Mouse (Mus musculus): ENCODE measurements at regions not wholly inside any gene's neighbourhood (a gene's known extent, or its start where the extent isn't known, plus 50 kb on each side); places are given as distances from the start of the nearest gene placed in this dataset.

DNA sequence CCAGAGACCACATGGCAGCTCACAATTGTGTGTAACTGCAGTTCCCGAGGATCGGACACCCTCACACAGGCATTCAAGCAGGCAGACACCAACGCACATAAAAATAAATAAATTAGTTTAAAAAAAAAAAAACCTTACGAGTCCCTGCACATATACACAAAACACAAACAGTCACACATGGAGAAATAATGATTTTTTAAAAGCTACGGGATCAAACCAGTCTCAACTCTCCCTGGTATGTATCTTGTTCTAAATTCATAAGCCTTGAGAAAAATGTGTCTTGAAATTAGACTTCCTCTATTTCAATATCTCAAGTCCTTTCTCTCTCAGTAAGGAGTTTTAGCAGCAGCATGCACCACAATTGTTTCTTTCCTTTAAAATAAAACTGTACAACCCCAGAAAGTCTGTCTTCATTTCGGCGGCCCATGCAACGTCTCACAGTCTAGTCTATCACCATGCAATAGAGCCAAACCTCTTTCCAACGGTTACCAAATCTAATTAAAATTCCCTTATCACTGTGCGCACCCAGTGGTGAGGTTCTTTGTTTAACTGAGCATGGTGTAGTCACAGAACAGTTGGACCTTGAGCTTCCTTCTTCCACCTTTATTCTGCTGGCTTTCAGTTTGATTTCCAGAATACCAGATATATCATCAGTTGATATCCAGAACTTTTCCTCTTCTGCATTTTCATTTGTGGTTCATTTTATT lies 86.8 kb upstream of the Gm47985 start:
- H3K4me3 ChIP-seq (ENCODE audit: low read depth, low read length), result peak overlapping the region; percentile 31
- peak overlapping the region; percentile 91 for H3K27ac ChIP-seq (ENCODE audit: low read depth)
- H3K27me3 ChIP-seq (ENCODE audit: insufficient read depth, low read length), result no peaks in the 10 kb centered on the region
- H3K9ac ChIP-seq (replicated peaks), result peak overlapping the region; percentile 46; the same call in 1 of the 2 replicates
- H3K4me2 ChIP-seq (ENCODE audit: low read depth, low read length), result peak overlapping the region; percentile 73
- H3K36me3 ChIP-seq (replicated peaks; ENCODE audit: insufficient read depth, low read length), result no peaks in the 10 kb centered on the region
- peaks cover 37% of the 10 kb centered on the region for H3K4me1 ChIP-seq (ENCODE audit: insufficient read depth)
- no peak for DNase-seq
- no peaks in the 10 kb centered on the region for H3K9me3 ChIP-seq (ENCODE audit: low read length)
- peak; percentile 76 for ATAC-seq
- TF ChIP-seq EP300 (IDR thresholded peaks at IDR 0.05; ENCODE audit: low read depth) (no peak; the same call in 1 of the 2 replicates), CTCF (IDR thresholded peaks at IDR 0.05; ENCODE audit: low read depth) (peak; percentile 22; the same call in 1 of the 2 replicates)
- WGBS (ENCODE audit: insufficient replicate concordance), result 39% methylated on average over 10 of the region's 10 CpGs

DNA sequence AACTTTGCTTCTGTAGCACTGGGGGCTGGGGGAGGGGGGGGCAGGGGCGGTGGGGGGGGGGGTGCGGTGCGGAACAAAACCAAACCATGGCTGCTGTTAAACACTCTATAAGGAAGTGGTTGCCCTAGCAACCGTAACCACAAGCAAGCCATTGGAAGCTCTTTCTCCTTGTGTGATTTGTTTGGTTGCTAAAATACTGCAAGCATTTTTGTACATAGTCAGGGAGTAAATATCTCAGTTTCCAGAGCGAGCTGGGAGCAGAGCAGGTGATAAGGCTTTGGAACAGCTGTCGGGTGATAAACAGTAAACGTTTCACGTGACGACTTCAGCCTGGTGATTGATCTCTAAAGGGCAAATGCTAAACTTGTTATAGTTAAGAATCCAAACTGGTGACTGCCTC lies 86.3 kb upstream of the Gm47985 start:
- H3K27ac ChIP-seq (ENCODE audit: low read depth), result peak overlapping the region; percentile 91

DNA sequence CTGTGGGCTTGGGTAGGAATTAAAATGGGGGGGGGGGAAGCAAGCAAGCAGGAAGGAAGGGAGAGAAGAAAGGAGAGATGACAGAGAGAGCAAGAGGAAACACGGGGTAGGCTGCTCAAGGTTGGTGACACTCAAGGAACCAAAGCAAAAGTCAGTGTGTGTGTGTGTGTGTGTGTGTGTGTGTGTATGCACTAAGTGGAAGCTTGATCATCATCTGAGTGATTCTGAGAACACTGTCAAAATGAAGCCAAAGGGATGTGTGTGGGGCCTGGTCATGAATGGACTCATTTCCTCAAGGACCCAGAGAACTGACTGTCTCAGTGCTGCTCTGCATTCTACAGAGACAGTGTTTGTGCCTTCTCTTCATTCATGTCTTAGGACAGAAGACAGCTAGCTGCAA lies 84.8 kb upstream of the Gm47985 start:
- H3K4me2 ChIP-seq (ENCODE audit: low read depth, low read length), result no peak overlapping the region
- no peaks in the 10 kb centered on the region for H3K27me3 ChIP-seq (ENCODE audit: insufficient read depth, low read length)
- H3K4me1 ChIP-seq (ENCODE audit: insufficient read depth), result peaks cover 45% of the 10 kb centered on the region
- no peak for ATAC-seq
- DNase-seq, result no peak
- peak overlapping the region; percentile 64; the same call in 1 of the 2 replicates for H3K27ac ChIP-seq (ENCODE audit: low read depth)
- no peak overlapping the region for H3K9ac ChIP-seq (replicated peaks)
- TF ChIP-seq EP300 (IDR thresholded peaks at IDR 0.05; ENCODE audit: low read depth) (no peak), CTCF (IDR thresholded peaks at IDR 0.05; ENCODE audit: low read depth) (no peak)
- 63% methylated on average over 1 of the region's 1 CpGs for WGBS (ENCODE audit: insufficient replicate concordance)
- no peaks in the 10 kb centered on the region for H3K36me3 ChIP-seq (replicated peaks; ENCODE audit: insufficient read depth, low read length)
- H3K4me3 ChIP-seq (ENCODE audit: low read depth, low read length), result no peak overlapping the region
- no peaks in the 10 kb centered on the region for H3K9me3 ChIP-seq (ENCODE audit: low read length)

More for the DNA sequence above, 86.3 kb upstream of the Gm47985 start:
- H3K9me3 ChIP-seq (ENCODE audit: low read length), result no peaks in the 10 kb centered on the region
- H3K4me3 ChIP-seq (ENCODE audit: low read depth, low read length), result peak overlapping the region; percentile 31
- 4% methylated on average over 9 of the region's 9 CpGs for WGBS (ENCODE audit: insufficient replicate concordance)
- peak; percentile 90 for ATAC-seq
- no peaks in the 10 kb centered on the region for H3K27me3 ChIP-seq (ENCODE audit: insufficient read depth, low read length)
- DNase-seq, result peak; percentile 51
- H3K4me1 ChIP-seq (ENCODE audit: insufficient read depth), result peaks cover 40% of the 10 kb centered on the region
- peak overlapping the region; percentile 73 for H3K4me2 ChIP-seq (ENCODE audit: low read depth, low read length)
- TF ChIP-seq CTCF (IDR thresholded peaks at IDR 0.05; ENCODE audit: low read depth), result no peak
- peak; percentile 100 for TF ChIP-seq EP300 (IDR thresholded peaks at IDR 0.05; ENCODE audit: low read depth)
- peak overlapping the region; percentile 46 for H3K9ac ChIP-seq (replicated peaks)
- H3K36me3 ChIP-seq (replicated peaks; ENCODE audit: insufficient read depth, low read length), result no peaks in the 10 kb centered on the region

DNA sequence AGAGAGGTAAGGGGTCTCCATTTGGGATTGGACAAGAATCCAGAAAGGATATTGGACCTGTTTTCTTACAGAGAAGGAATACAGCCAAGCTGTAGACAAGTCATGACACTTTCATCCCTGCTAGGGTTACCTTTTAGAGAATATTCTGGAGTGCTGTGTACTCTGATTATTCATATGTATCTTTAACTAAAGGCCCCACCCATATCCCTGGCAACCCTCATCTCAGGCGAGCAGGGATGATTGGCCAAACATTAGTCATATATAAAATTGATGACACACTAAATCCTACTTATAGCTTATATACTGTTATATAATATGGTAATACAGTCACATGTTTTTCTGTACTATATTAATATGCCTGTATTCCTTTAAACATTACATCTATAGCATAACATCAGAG lies 83.6 kb upstream of the Gm47985 start:
- WGBS (ENCODE audit: insufficient replicate concordance), result 57% methylated on average over 1 of the region's 1 CpGs
- peak overlapping the region; percentile 64; the same call in 1 of the 2 replicates for H3K27ac ChIP-seq (ENCODE audit: low read depth)
- no peaks in the 10 kb centered on the region for H3K36me3 ChIP-seq (replicated peaks; ENCODE audit: insufficient read depth, low read length)
- no peak for DNase-seq
- H3K4me3 ChIP-seq (ENCODE audit: low read depth, low read length), result no peak overlapping the region
- TF ChIP-seq EP300 (IDR thresholded peaks at IDR 0.05; ENCODE audit: low read depth), result peak; percentile 53
- TF ChIP-seq CTCF (IDR thresholded peaks at IDR 0.05; ENCODE audit: low read depth), result no peak
- H3K9me3 ChIP-seq (ENCODE audit: low read length), result no peaks in the 10 kb centered on the region
- 0 out of 2 replicates have a peak, but pooled peaks have one; percentile 14 for ATAC-seq
- no peak overlapping the region for H3K9ac ChIP-seq (replicated peaks)
- no peak overlapping the region for H3K4me2 ChIP-seq (ENCODE audit: low read depth, low read length)
- H3K4me1 ChIP-seq (ENCODE audit: insufficient read depth), result peaks cover 55% of the 10 kb centered on the region
- H3K27me3 ChIP-seq (ENCODE audit: insufficient read depth, low read length), result no peaks in the 10 kb centered on the region

DNA sequence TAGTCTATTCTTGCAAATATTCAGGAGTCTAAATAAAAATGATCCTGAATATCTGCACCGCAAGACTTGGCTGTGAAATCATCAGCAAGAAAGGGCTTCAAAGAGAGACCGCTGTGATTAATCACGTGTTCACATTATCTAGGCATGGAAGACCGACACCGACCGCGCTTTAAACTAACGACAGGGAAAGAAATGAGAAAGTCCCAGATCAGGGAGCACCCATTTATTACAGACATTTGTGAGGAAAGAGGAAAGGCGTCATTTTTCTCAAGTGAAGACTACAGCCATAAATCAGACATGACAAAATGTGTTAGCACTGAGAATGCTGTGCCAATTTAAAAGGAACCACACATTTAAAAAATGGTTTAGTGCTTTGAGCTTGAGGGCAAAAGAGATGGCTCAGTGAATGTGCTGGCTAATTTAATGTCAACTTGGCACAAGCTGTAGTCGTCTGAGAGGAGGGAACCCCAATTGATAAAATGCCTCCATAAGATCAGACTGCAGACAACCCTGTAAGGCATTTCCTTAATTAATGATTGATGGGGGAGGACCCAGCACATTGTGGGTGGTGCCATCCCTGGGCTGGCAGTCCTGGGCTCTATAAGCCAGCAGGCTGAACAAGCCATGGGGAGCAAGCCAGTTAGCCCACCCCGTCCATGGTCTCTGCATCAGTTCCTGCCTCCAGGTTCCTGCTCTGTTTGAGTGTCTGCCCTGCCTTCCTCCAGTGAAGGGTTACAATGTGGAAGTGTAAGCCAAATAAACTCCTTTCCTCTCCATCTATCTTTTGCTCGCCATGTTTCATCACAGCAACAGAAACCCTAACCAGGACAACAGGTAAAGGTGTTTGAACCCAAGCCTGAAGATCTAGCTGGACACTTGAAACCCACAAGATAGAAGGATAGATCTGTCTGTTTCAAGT lies 81.5 kb upstream of the Gm47985 start:
- ATAC-seq, result peak; percentile 18
- H3K27ac ChIP-seq (ENCODE audit: low read depth), result peak overlapping the region; percentile 67
- no peak for DNase-seq
- H3K36me3 ChIP-seq (replicated peaks; ENCODE audit: insufficient read depth, low read length), result no peaks in the 10 kb centered on the region
- H3K4me3 ChIP-seq (ENCODE audit: low read depth, low read length), result no peak overlapping the region
- TF ChIP-seq EP300 (IDR thresholded peaks at IDR 0.05; ENCODE audit: low read depth) (no peak), CTCF (IDR thresholded peaks at IDR 0.05; ENCODE audit: low read depth) (no peak)
- peaks cover 50% of the 10 kb centered on the region for H3K4me1 ChIP-seq (ENCODE audit: insufficient read depth)
- no peaks in the 10 kb centered on the region for H3K27me3 ChIP-seq (ENCODE audit: insufficient read depth, low read length)
- WGBS (ENCODE audit: insufficient replicate concordance), result 78% methylated on average over 12 of the region's 12 CpGs
- no peaks in the 10 kb centered on the region for H3K9me3 ChIP-seq (ENCODE audit: low read length)
- H3K9ac ChIP-seq (replicated peaks), result 0 out of 2 replicates have a peak overlapping the region, but pooled peaks have one; percentile 8
- no peak overlapping the region; the same call in 1 of the 2 replicates for H3K4me2 ChIP-seq (ENCODE audit: low read depth, low read length)

DNA sequence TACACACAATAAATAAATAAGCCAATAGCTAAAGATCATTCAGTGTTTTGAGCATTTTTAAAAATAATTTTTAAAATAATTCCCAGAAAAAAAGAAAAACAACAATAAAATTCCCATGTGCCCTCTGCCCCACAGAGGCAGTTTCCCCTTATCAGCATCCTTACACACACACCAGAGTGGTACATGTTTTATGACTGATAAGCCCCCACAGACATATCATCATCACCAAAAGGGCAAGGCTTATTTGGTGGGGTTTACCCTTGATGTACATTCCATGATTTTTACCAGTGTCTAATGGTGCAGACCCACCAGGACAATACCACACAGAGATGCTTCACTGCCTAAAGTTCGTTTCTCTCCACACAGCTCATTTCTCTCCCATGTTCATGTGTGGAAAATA lies 80.8 kb upstream of the Gm47985 start:
- TF ChIP-seq EP300 (IDR thresholded peaks at IDR 0.05; ENCODE audit: low read depth) (peak; percentile 100), CTCF (IDR thresholded peaks at IDR 0.05; ENCODE audit: low read depth) (no peak)
- no peak overlapping the region for H3K9ac ChIP-seq (replicated peaks)
- H3K4me1 ChIP-seq (ENCODE audit: insufficient read depth), result peaks cover 48% of the 10 kb centered on the region
- peak overlapping the region; percentile 67 for H3K27ac ChIP-seq (ENCODE audit: low read depth)
- H3K4me2 ChIP-seq (ENCODE audit: low read depth, low read length), result no peak overlapping the region
- no peaks in the 10 kb centered on the region for H3K36me3 ChIP-seq (replicated peaks; ENCODE audit: insufficient read depth, low read length)
- H3K4me3 ChIP-seq (ENCODE audit: low read depth, low read length), result no peak overlapping the region
- 42% methylated on average over 1 of the region's 1 CpGs for WGBS (ENCODE audit: insufficient replicate concordance)
- no peaks in the 10 kb centered on the region for H3K27me3 ChIP-seq (ENCODE audit: insufficient read depth, low read length)
- DNase-seq (no peak), ATAC-seq (peak; percentile 91)
- no peaks in the 10 kb centered on the region for H3K9me3 ChIP-seq (ENCODE audit: low read length)

Data from liver, postnatal 0 days (tissue).